Mouse (Mus musculus): Measurements from ENCODE around the gene Kif28.

- TF ChIP-seq ZC3H11A (IDR thresholded peaks at IDR 0.05; ENCODE audit: borderline replicate concordance, low read depth, low read length), result no peak
- no peak for TF ChIP-seq HCFC1 (IDR thresholded peaks at IDR 0.05; ENCODE audit: borderline replicate concordance, insufficient read depth, low read length)
- TF ChIP-seq CHD2 (IDR thresholded peaks at IDR 0.05; ENCODE audit: low read depth, low read length), result no peak
- TF ChIP-seq ZNF384 (IDR thresholded peaks at IDR 0.05; ENCODE audit: low read depth, low read length), result no peak
Measured at GRCm38 (mm10) chr1:179688914-179689313, 56.2 kb downstream of the Kif28 start.
